Mouse (Mus musculus) spleen, adult 2 months (tissue): ENCODE results near the gene Zfand2a. TPM values are rescaled to one million over a fixed set of nuclear protein-coding genes. Genes with fewer than 3 reads are reported as not detected.

ENCODE experiments used
- DNase-seq, 2 experiments: peaks; one replicate each; pipeline versions ENCODE4 v3.0.0 to v3.0.0-alpha.2; 2012 to 2021; ENCODE audit warnings: low spot score in 2 of 2, low read depth in 1 of 2
- H3K27ac ChIP-seq: fragments of 200-500 bp; 2 replicates; pipeline ENCODE4 v1.5.1; 2012; ENCODE audit warnings: low read length, inconsistent platforms; ENCODE audit not compliant: insufficient read depth
- H3K27me3 ChIP-seq: fragments of 200-500 bp; 2 replicates; pipeline ENCODE4 v1.6.1; 2012; ENCODE audit warnings: mild to moderate bottlenecking, moderate library complexity, low read length, inconsistent platforms; ENCODE audit not compliant: control insufficient read depth, insufficient read depth
- H3K36me3 ChIP-seq: fragments of 200-500 bp; 2 replicates; pipeline ENCODE4 v1.6.1; 2012; ENCODE audit warnings: mild to moderate bottlenecking, low read length, inconsistent platforms; ENCODE audit not compliant: control insufficient read depth, insufficient read depth
- H3K4me1 ChIP-seq: fragments of 200-500 bp; 2 replicates; pipeline ENCODE4 v1.6.1; 2011; ENCODE audit warnings: inconsistent platforms; ENCODE audit not compliant: control insufficient read depth, insufficient read depth, insufficient read length
- H3K4me3 ChIP-seq: fragments of 200-500 bp; 2 replicates; pipeline ENCODE4 v1.5.1; 2011; ENCODE audit warnings: mild to moderate bottlenecking, inconsistent platforms; ENCODE audit not compliant: insufficient read depth, insufficient read length; ENCODE audit errors: extremely low read depth
- CTCF ChIP-seq: fragments of 200-500 bp; IDR thresholded peaks from 2 replicates; pipeline ENCODE4 v1.5.1; 2011; ENCODE audit warnings: mild to moderate bottlenecking, inconsistent platforms; ENCODE audit not compliant: insufficient read depth, insufficient read length, insufficient replicate concordance; ENCODE audit errors: extremely low read depth
- POLR2A ChIP-seq: fragments of 200-500 bp; IDR thresholded peaks from 2 replicates; pipeline ENCODE4 v1.6.1; 2011; ENCODE audit warnings: low read depth, low read length, inconsistent platforms
- WGBS: fragments of 180-500 bp; shearing (Covaris S2); methylation state at CpG from one replicate; pipeline ENCODE4 v1.1.7; 2018; 5-methylcytosine and 5-hydroxymethylcytosine counted together
- polyA plus RNA-seq: library from polyadenylated mRNA; depleted of rRNA; stranded (reverse); fragments of >200 nt; gene quantifications from 2 replicates; pipeline ENCODE4 v1.2.3, GENCODE M21; 2012

The Zfand2a gene
- polyA plus RNA-seq, 1 experiment, result 7.5 TPM

- Histone ChIP-seq H3K27ac (no peak overlapping the region), H3K4me3 (no peak overlapping the region), H3K27me3 (no peaks in the 10 kb centered on the region), H3K36me3 (no peaks in the 10 kb centered on the region), H3K4me1 (no peaks in the 10 kb centered on the region)
- DNase-seq, result no peak
- TF ChIP-seq CTCF (no peak), POLR2A (no peak)
- 54% methylated on average over 5 of the region's 5 CpGs for WGBS
Measured at GRCm38 (mm10) chr5:139493690-139494089, 9.3 kb upstream of the Zfand2a start.

DNA sequence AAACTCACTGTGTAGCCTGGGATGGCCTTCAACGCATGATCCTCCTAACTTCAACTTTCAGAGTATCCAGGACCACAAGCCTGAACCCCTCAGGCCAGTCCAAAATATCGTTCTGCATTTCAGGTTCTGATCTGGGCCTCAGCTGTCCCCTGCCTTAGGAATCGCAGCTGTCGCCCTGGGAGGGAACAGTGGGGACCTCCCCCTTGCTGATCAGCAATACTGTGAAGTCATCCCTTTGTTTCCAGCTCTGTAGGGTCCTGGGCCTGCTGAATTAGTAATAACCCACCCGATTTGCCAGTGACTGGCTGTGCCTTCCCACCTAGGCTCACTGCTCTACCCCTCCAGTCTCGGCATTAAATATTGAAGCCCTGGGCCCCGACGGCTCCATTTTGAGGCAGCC, 7.0 kb upstream of the Zfand2a start:
- H3K4me3 ChIP-seq, result no peak overlapping the region
- WGBS, result 71% methylated on average over 8 of the region's 8 CpGs
- no peaks in the 10 kb centered on the region for H3K4me1 ChIP-seq
- no peaks in the 10 kb centered on the region for H3K36me3 ChIP-seq
- DNase-seq, result no peak
- H3K27me3 ChIP-seq, result no peaks in the 10 kb centered on the region
- TF ChIP-seq CTCF, result no peak
- no peak for TF ChIP-seq POLR2A
- H3K27ac ChIP-seq, result no peak overlapping the region

DNA sequence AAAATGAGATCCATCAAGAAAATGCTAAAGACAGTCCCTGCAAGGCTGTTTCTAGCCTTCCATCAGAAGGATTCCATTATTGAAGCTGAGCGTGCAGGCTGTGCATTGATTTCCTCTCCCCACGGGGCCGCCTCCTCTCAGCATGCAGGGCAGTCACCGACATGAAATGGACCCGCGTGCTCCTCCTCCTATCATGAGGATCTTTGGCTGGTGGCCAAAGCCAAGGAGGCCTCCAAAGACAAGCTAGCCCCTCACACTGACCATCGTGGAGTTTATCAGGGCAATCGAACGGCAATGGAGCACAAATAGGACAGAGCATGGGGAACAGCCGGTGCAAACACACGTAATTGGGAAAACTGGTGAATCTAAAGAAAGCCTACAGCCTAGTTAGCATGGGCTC, 5.8 kb upstream of the Zfand2a start:
- 80% methylated on average over 11 of the region's 11 CpGs for WGBS
- TF ChIP-seq POLR2A (no peak), CTCF (no peak)
- no peaks in the 10 kb centered on the region for H3K27me3 ChIP-seq
- no peak overlapping the region for H3K4me3 ChIP-seq
- H3K36me3 ChIP-seq, result no peaks in the 10 kb centered on the region
- no peak overlapping the region for H3K27ac ChIP-seq
- DNase-seq, result no peak
- no peaks in the 10 kb centered on the region for H3K4me1 ChIP-seq

DNA sequence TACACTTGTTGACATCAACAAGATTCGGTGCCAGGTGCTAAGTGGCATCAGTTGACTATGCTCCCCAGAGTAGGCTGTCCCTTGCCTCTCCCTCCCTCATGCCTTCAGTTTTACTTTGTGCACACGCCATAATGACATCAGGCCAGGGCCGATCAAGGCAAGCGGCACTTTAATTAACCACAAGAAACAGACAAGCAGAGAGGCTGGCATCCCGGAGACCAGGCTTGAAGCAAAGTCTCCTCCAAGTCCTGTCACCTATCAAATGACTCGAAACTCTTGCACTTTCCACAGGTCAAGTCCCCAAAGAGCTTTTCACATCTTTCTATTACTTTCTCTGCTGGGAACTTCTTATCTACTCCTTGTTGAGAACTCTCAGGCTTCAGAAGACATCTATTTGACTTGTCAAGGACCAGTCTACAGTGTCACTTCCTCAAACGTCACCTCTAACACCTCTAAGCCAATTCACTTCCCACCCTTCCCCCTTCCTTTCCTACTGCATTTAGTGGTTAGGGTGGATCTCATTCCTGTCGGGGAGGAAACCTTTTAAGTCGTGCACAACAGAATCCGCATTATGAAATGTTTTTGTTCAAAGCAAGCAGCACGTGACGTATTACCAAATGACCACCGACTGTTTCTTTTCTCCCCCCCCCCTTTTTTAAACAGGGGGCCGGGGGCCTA, 1.0 kb downstream of the Zfand2a start:
- Histone ChIP-seq H3K27me3 (no peaks in the 10 kb centered on the region), H3K4me3 (peak overlapping the region; percentile 83), H3K27ac (no peak overlapping the region), H3K4me1 (no peaks in the 10 kb centered on the region; the same call in 1 of the 2 replicates), H3K36me3 (peaks cover 16% of the 10 kb centered on the region)
- WGBS, result 39% methylated on average over 14 of the region's 14 CpGs
- no peak for DNase-seq
- TF ChIP-seq POLR2A (no peak), CTCF (no peak)

DNA sequence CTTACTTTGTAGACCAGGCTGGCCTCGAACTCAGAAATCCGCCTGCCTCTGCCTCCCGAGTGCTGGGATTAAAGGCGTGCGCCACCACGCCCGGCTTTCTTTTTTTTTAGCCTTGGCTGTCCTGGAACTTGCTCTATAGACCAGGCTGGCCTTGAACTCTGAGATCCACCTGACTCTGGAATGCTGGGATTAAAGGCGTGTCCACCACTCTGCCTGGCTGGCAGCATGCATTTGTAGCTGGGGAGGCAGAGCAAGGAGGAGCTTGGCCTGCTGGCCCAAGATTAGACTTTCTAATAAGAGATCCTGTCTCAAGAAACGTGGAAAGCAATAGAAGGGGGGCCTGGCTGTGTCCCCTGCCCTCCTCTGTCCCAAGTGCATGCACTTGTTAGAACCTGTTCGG, 3.9 kb downstream of the Zfand2a start:
- Histone ChIP-seq H3K36me3 (peaks cover 29% of the 10 kb centered on the region), H3K27ac (no peak overlapping the region), H3K27me3 (no peaks in the 10 kb centered on the region), H3K4me3 (no peak overlapping the region), H3K4me1 (no peaks in the 10 kb centered on the region; the same call in 1 of the 2 replicates)
- no peak for TF ChIP-seq POLR2A
- TF ChIP-seq CTCF, result no peak
- 90% methylated on average over 10 of the region's 10 CpGs for WGBS
- DNase-seq, result no peak

DNA sequence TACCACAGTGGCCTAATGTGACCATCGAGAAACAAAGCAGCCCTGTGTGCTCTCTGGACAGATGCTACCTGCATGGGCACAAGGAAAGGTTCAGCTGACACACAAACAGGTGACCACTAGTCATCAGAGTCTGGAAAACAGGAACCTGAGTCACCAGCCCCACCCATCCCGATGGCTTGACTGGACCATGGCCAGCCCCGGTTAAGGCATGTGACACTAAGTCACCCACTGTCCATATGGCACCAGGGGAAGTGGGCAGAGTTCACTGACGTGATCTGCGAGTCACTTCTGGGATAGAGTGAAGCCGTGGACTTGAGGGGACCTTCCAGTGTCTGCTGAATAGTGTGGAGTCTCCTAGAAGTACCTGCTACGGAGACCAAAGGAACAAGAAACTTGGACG, 5.3 kb downstream of the Zfand2a start:
- 90% methylated on average over 8 of the region's 8 CpGs for WGBS
- H3K36me3 ChIP-seq, result peaks cover 34% of the 10 kb centered on the region
- no peak for DNase-seq

DNA sequence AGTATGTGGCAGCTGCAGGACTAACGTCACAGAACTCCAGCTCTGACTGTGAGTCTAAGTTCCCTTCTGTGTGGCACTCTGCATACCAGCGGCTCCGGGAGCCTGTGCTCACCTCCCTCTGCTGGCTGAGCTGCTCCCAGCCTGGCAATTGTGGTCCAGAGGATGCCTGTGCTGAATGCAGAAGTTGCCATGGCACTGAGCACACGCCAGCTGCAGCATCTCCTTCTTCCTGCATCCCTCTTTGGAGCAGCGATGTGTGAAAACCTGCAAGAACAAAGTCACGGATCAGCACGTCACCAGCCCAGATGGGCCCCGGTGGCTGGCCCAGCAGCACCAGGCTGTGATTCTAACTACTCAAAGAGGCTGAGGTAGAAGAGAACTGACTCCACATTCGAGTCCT, 9.6 kb downstream of the Zfand2a start:
- DNase-seq, result no peak
- H3K36me3 ChIP-seq, result peaks cover 38% of the 10 kb centered on the region
- H3K4me3 ChIP-seq, result no peak overlapping the region
- 90% methylated on average over 9 of the region's 9 CpGs for WGBS
- H3K4me1 ChIP-seq, result no peaks in the 10 kb centered on the region
- H3K27ac ChIP-seq, result no peak overlapping the region
- no peak for TF ChIP-seq CTCF
- no peak for TF ChIP-seq POLR2A
- no peaks in the 10 kb centered on the region for H3K27me3 ChIP-seq

More for the DNA sequence above, 5.3 kb downstream of the Zfand2a start:
- Histone ChIP-seq H3K4me1 (no peaks in the 10 kb centered on the region; the same call in 1 of the 2 replicates), H3K4me3 (no peak overlapping the region), H3K27me3 (no peaks in the 10 kb centered on the region), H3K27ac (no peak overlapping the region)
- no peak for TF ChIP-seq POLR2A
- no peak for TF ChIP-seq CTCF
